Mouse (Mus musculus) forelimb bud, embryonic 11.5 days (tissue): Measurements from ENCODE around the gene Mdk.

Source experiments
- DNase-seq: peaks from one replicate; pipeline ENCODE4 v3.0.0-alpha.2; 2012; ENCODE audit warnings: low read depth, low spot score

Gene Mdk

GRCm38 (mm10) chr2:91916346-91916977, 15.6 kb downstream of the Mdk start:
- no peak for DNase-seq

- no peak for DNase-seq
Observed at GRCm38 (mm10) chr2:91913328-91914110, 18.6 kb downstream of the Mdk start.

DNA sequence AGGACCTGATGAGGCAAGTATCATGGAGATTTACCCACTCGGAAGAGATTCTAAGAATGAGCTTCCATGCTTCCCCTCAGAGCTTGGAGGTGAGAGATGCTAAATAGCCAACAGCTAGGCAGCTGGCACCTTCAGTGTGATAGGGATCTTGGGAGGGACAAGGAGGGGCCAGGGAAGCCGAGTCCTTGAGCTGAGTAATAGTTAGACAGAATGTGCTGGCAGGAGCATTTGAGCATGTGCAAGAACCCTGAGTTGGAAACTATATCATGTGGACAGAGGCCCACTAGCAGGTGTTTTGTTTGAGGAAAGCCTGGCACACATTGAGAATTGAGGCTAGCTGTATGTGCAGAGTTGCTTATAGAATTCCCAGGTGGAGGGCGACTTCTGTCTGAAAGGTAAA, 19.5 kb downstream of the Mdk start:
- DNase-seq, result no peak

GRCm38 (mm10) chr2:91906141-91906540, 26.0 kb downstream of the Mdk start:
- no peak for DNase-seq

DNA sequence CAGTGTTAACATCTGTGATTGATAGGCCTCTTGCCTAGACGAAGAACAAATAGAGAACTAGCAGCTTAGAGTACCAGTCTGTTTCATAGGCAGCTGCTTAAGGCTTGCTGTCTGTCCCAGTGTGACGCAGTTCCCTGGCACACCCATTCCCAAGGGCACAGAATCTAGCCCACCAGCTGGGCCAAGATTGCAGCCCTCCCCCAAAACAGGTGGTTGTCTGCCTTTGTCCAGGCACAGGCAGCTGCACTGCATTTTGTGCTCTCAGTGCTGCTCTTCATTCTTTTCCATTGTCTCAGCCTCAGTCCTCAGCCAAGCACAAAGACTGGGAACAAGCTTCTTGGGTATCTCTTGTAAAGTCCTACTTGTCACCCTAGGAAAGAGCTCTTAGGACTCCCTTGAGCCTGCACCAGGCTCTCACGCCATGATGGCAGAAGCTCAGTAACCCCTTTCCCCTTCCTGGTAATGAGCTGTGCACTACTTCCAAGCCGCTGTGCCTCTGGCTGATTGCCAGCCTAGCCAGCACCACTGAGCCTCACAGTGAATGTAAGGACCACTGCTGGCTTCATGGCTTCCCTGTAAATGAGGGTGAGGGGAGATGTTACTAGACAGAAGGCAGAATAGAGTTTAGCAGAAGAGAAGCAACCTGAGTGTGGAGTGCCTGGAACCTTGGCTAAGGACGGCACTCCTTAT, 27.3 kb downstream of the Mdk start:
- no peak for DNase-seq

- no peak for DNase-seq
Observed at GRCm38 (mm10) chr2:91903171-91903925, 28.7 kb downstream of the Mdk start.

DNA sequence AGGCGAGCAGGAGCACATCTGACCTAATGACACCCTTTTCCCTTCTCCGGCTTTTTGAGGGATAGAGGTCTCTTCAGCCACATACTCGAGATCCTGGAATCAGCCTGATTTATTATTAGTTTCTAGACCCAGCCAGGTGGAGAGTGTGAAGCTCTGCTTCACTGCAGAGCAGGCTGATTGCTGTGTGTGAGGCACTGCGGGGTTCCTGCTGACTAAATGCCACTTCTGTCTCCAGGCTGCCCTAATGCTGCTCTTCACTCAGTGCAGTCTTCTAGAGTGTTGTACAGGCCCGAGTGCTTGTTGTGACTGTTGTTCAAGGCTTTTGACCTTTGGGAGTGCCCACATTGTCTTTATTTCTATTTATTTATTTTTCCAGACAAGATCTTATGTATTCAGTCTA, 29.8 kb downstream of the Mdk start:
- no peak for DNase-seq

- no peak for DNase-seq
Observed at GRCm38 (mm10) chr2:91900431-91900830, 31.7 kb downstream of the Mdk start.

DNA sequence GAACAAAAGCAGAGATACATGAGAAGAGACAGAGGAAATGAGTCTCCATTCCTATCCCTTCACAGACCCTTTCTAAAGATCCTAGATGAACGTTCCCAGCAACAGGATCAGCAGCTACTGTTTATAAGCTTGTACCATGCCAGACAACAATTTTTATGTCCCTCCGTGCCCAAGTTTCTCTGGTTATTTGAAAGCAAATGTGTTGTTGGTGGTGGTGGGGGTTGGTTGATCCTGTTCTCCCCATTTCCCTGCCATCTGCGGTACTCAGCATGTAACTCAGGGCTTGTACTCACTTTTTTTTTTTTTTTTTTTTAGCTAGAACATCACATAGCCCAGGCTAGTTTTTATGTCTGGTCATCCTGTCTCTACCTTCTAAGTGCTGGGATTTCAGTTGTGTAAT, 33.0 kb downstream of the Mdk start:
- no peak for DNase-seq

- DNase-seq, result no peak
Observed at GRCm38 (mm10) chr2:91897968-91898367, 34.1 kb downstream of the Mdk start.

- no peak for DNase-seq
Observed at GRCm38 (mm10) chr2:91895401-91895800, 36.7 kb downstream of the Mdk start.

- no peak for DNase-seq
Observed at GRCm38 (mm10) chr2:91894716-91895115, 37.4 kb downstream of the Mdk start.

GRCm38 (mm10) chr2:91884616-91885015, 47.5 kb downstream of the Mdk start:
- no peak for DNase-seq

DNA sequence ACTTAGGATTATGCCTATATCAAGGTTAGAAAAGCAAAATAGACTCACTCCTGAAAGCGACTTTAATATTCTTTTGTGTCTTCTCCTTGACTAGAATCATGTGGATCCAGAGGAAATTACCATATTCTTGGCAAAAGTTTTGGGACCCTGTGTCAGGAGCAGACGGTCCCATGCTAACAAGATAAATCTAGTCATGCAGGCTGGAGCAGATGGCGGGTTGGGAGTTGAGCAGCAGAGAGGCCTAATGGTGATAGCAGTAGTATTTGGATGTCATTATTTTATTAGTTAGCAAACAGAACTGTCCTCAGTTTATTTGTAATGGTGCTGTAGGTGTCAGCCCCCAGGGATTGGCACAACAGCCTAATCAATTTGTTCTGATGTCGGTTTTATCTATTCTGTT, 48.1 kb downstream of the Mdk start:
- DNase-seq, result no peak
